Mouse (Mus musculus) embryonic stem cell, embryonic (primary cell): ENCODE results near the gene Dgkq.

Experiments
- CTCF ChIA-PET, 4 experiments: fragments of 300-600 bp in 2 of 4; fragments of 350-600 bp in 2 of 4; sonication (Branson Sonifier 250); formaldehyde crosslinking; loops; one replicate each; lab custom pipeline; 2022; ENCODE audit warnings: inconsistent platforms in 2 of 4; lab: Charles Lee
- POLR2A ChIA-PET, 4 experiments: fragments of 300-600 bp in 2 of 4; fragments of 350-600 bp in 2 of 4; sonication (Branson Sonifier 250); formaldehyde crosslinking; loops; one replicate each; lab custom pipeline; 2022; ENCODE audit warnings: antibody characterized with exemption in 4 of 4, inconsistent platforms in 1 of 4; lab: Charles Lee

The Dgkq gene

GRCm38 (mm10) chr5:108695861-108696260 lies 26.4 kb upstream of the Dgkq start:
- POLR2A ChIA-PET = interaction anchor here in 3 of 4 experiments (0.7 to 6.0 kb wide), 7 partner anchors 12 to 643 kb away, joined by 3 to 52 read pairs (median 3); partner anchors contain the start of genes Dgkq (in 2 of the 3) and Pcgf3 (in 1 of the 3)

GRCm38 (mm10) chr5:108694352-108695261 lies 25.1 kb upstream of the Dgkq start:
- POLR2A ChIA-PET = interaction anchor here in 3 of 4 experiments (0.6 to 6.0 kb wide), 34 partner anchors 8 to 773 kb away, joined by 3 to 52 read pairs (median 5); partner anchors contain the start of genes Dgkq (in 3 of the 3), Idua (in 3 of the 3), Gak (in 2 of the 3) and Pcgf3 (in 2 of the 3)

More at GRCm38 (mm10) chr5:108695861-108696260, 26.4 kb upstream of the Dgkq start:
- CTCF ChIA-PET = interaction anchor here in 2 of 4 experiments (0.6 to 2.0 kb wide), 4 partner anchors 16 to 462 kb away, joined by 3 to 4 read pairs (median 4); partner anchors contain the start of gene Dgkq (in 1 of the 2)

GRCm38 (mm10) chr5:108693872-108694288 lies 24.4 kb upstream of the Dgkq start:
- POLR2A ChIA-PET = interaction anchor here in 3 of 4 experiments (0.5 to 6.0 kb wide), 39 partner anchors 9 to 1755 kb away, joined by 3 to 52 read pairs (median 5); partner anchors contain the start of genes Dgkq (in 3 of the 3), Idua (in 3 of the 3), Gak (in 2 of the 3) and Pcgf3 (in 2 of the 3)
- CTCF ChIA-PET = interaction anchor here (0.5 to 3.8 kb wide), 21 partner anchors 9 to 869 kb away, joined by 3 to 28 read pairs (median 6); partner anchors contain the start of gene Dgkq (in 1 of the 4)

More at GRCm38 (mm10) chr5:108694352-108695261, 25.1 kb upstream of the Dgkq start:
- CTCF ChIA-PET = interaction anchor here (0.8 to 3.8 kb wide), 14 partner anchors 9 to 859 kb away, joined by 3 to 28 read pairs (median 6); no protein-coding TSS in a partner anchor

GRCm38 (mm10) chr5:108692271-108692670 lies 22.8 kb upstream of the Dgkq start, which contains the start of gene Fgfrl1:
Gene Fgfrl1, plus strand, starts transcription at chr5:108692382.
- ChIA-PET CTCF (interaction anchor here (0.6 to 3.8 kb wide), 22 partner anchors 9 to 1390 kb away, joined by 3 to 28 read pairs (median 6); partner anchors contain the start of genes Dgkq (in 2 of the 4) and Slc26a1 (in 1 of the 4)), POLR2A (interaction anchor here in 2 of 4 experiments (1.4 to 6.0 kb wide), 7 partner anchors 9 to 149 kb away, joined by 3 to 52 read pairs (median 14); partner anchors contain the start of genes Dgkq (in 2 of the 2), Gak (in 1 of the 2) and Tmem175 (in 1 of the 2))

GRCm38 (mm10) chr5:108691152-108691551 lies 21.7 kb upstream of the Dgkq start:
- CTCF ChIA-PET = interaction anchor here in 2 of 4 experiments (1.3 to 3.8 kb wide), 6 partner anchors 14 to 36 kb away, joined by 6 to 28 read pairs (median 14); partner anchors contain the start of gene Dgkq (in 1 of the 2)
- POLR2A ChIA-PET = interaction anchor here in 3 of 4 experiments (0.7 to 6.0 kb wide), 3 partner anchors 9 to 21 kb away, joined by 3 to 52 read pairs (median 43); partner anchors contain the start of gene Dgkq (in 2 of the 3)

GRCm38 (mm10) chr5:108689091-108689490 lies 19.6 kb upstream of the Dgkq start:
- CTCF ChIA-PET = interaction anchor here in 1 of 4 experiments (0.6 kb wide), 1 partner anchor 812 kb away, joined by 3 read pairs; no protein-coding TSS in a partner anchor
- POLR2A ChIA-PET = interaction anchor here in 2 of 4 experiments (0.5 to 2.6 kb wide), 3 partner anchors 12 to 906 kb away, joined by 3 to 12 read pairs (median 3); no protein-coding TSS in a partner anchor

GRCm38 (mm10) chr5:108680871-108681270 lies 11.4 kb upstream of the Dgkq start:
- ChIA-PET POLR2A (interaction anchor here in 2 of 4 experiments (1.2 to 4.5 kb wide), 4 partner anchors 12 to 21 kb away, joined by 3 to 37 read pairs (median 10); partner anchors contain the start of genes Dgkq (in 1 of the 2) and Idua (in 1 of the 2)), CTCF (interaction anchor here (0.7 to 6.3 kb wide), 7 partner anchors 9 to 248 kb away, joined by 3 to 57 read pairs (median 4); partner anchors contain the start of genes Atp5k (in 1 of the 4) and Dgkq (in 1 of the 4))

GRCm38 (mm10) chr5:108679909-108680308 lies 10.4 kb upstream of the Dgkq start:
- CTCF ChIA-PET = interaction anchor here (0.6 to 6.3 kb wide), 28 partner anchors 8 to 1621 kb away, joined by 3 to 57 read pairs (median 4); partner anchors contain the start of genes Dgkq (in 3 of the 4), Fgfrl1 (in 2 of the 4), Gak (in 1 of the 4) and Idua (in 1 of the 4)
- POLR2A ChIA-PET = interaction anchor here in 3 of 4 experiments (0.5 to 4.5 kb wide), 14 partner anchors 9 to 747 kb away, joined by 3 to 37 read pairs (median 6); partner anchors contain the start of genes Dgkq (in 2 of the 3), Gak (in 1 of the 3), Idua (in 1 of the 3) and Tmem175 (in 1 of the 3)

GRCm38 (mm10) chr5:108678296-108678854 lies 8.9 kb upstream of the Dgkq start:
- ChIA-PET CTCF (interaction anchor here in 2 of 4 experiments (0.9 to 6.3 kb wide), 7 partner anchors 8 to 49 kb away, joined by 3 to 57 read pairs (median 9); partner anchors contain the start of genes Dgkq (in 2 of the 2), Fgfrl1 (in 1 of the 2) and Idua (in 1 of the 2)), POLR2A (interaction anchor here (0.5 to 4.5 kb wide), 17 partner anchors 8 to 91 kb away, joined by 3 to 37 read pairs (median 7); partner anchors contain the start of genes Dgkq (in 3 of the 4), Idua (in 2 of the 4), Gak (in 1 of the 4) and Tmem175 (in 1 of the 4))

GRCm38 (mm10) chr5:108677605-108678295 lies 8.3 kb upstream of the Dgkq start:
- ChIA-PET CTCF (interaction anchor here in 3 of 4 experiments (0.6 to 6.3 kb wide), 12 partner anchors 7 to 1942 kb away, joined by 3 to 57 read pairs (median 6); partner anchors contain the start of genes Dgkq (in 2 of the 3), Idua (in 2 of the 3) and Fgfrl1 (in 1 of the 3)), POLR2A (interaction anchor here (0.5 to 4.5 kb wide), 23 partner anchors 8 to 813 kb away, joined by 3 to 37 read pairs (median 6); partner anchors contain the start of genes Dgkq (in 3 of the 4), Idua (in 3 of the 4), Gak (in 2 of the 4) and Tmem175 (in 2 of the 4))

GRCm38 (mm10) chr5:108676772-108677498 lies 7.5 kb upstream of the Dgkq start:
- ChIA-PET POLR2A (interaction anchor here (0.5 to 4.5 kb wide), 24 partner anchors 8 to 813 kb away, joined by 3 to 37 read pairs (median 5); partner anchors contain the start of genes Dgkq (in 3 of the 4), Idua (in 3 of the 4), Gak (in 2 of the 4) and Tmem175 (in 2 of the 4)), CTCF (interaction anchor here in 3 of 4 experiments (0.6 to 6.3 kb wide), 14 partner anchors 6 to 1942 kb away, joined by 3 to 57 read pairs (median 6); partner anchors contain the start of genes Dgkq (in 2 of the 3), Idua (in 2 of the 3) and Fgfrl1 (in 1 of the 3))

GRCm38 (mm10) chr5:108675251-108675816 lies 5.9 kb upstream of the Dgkq start, which contains the start of gene Slc26a1:
Gene Slc26a1, minus strand, starts transcription at chr5:108675569.
- POLR2A ChIA-PET = interaction anchor here in 2 of 4 experiments (0.8 to 1.7 kb wide), 6 partner anchors 8 to 47 kb away, joined by 3 to 6 read pairs (median 4); partner anchors contain the start of genes Gak (in 2 of the 2) and Tmem175 (in 2 of the 2)
- CTCF ChIA-PET = interaction anchor here in 2 of 4 experiments (0.6 to 1.2 kb wide), 3 partner anchors 17 to 247 kb away, joined by 3 read pairs; partner anchors contain the start of gene Fgfrl1 (in 1 of the 2)

GRCm38 (mm10) chr5:108674624-108675023 lies 5.2 kb upstream of the Dgkq start:
- ChIA-PET POLR2A (interaction anchor here in 2 of 4 experiments (0.9 to 1.7 kb wide), 6 partner anchors 9 to 46 kb away, joined by 3 to 6 read pairs (median 4); partner anchors contain the start of genes Gak (in 2 of the 2) and Tmem175 (in 2 of the 2)), CTCF (no interaction called here)

- CTCF ChIA-PET = interaction anchor here (0.5 to 5.5 kb wide), 22 partner anchors 8 to 269 kb away, joined by 3 to 57 read pairs (median 4); partner anchors contain the start of genes Fgfrl1 (in 3 of the 4) and Idua (in 1 of the 4)
- POLR2A ChIA-PET = interaction anchor here in 3 of 4 experiments (0.6 to 6.0 kb wide), 10 partner anchors 11 to 301 kb away, joined by 3 to 73 read pairs (median 4); partner anchors contain the start of genes Idua (in 2 of the 3), Atp5k (in 1 of the 3) and Fgfrl1 (in 1 of the 3)
These were observed 2.3 kb upstream of the Dgkq start for GRCm38 (mm10) chr5:108671757-108672156.
